Mouse (Mus musculus) CH12.LX (cell line): ENCODE data around the gene Fam169b. TPM values are rescaled to one million over a fixed set of nuclear protein-coding genes. Genes with fewer than 3 reads are reported as not detected.
"Not testable (repeated sequence)": the region's sequence is repeated elsewhere in the genome, so short reads cannot be mapped to it uniquely, and the experiment has no call there.

ENCODE experiments used
- DNase-seq: peaks from one replicate; pipeline ENCODE4 v3.0.0-alpha.2; 2013; ENCODE audit errors: extremely low read depth
- H3K27ac ChIP-seq: 2 replicates; pipeline ENCODE4 v1.5.1; 2012; ENCODE audit warnings: low read depth, mild to moderate bottlenecking, control low read depth, moderate library complexity; ENCODE audit not compliant: insufficient read depth
- H3K27me3 ChIP-seq: replicated peaks from 2 replicates; pipeline ENCODE3; 2012; ENCODE audit warnings: inconsistent platforms
- H3K36me3 ChIP-seq, 2 experiments: replicated peaks in 1 of 2; 2 replicates each; pipeline versions ENCODE3 to v1.6.1; 2012; ENCODE audit warnings: inconsistent platforms in 1 of 2, low read length in 1 of 2, mild to moderate bottlenecking in 1 of 2, mixed read lengths in 1 of 2, moderate library complexity in 1 of 2; ENCODE audit not compliant: control insufficient read depth in 1 of 2, insufficient read depth in 1 of 2
- H3K4me1 ChIP-seq, 2 experiments: 2 replicates each; pipeline ENCODE4 v1.6.1; 2012; ENCODE audit warnings: inconsistent platforms in 1 of 2, moderate library complexity in 1 of 2; ENCODE audit not compliant: insufficient read depth in 2 of 2, control insufficient read depth in 1 of 2
- H3K4me2 ChIP-seq: 2 replicates; pipeline ENCODE4 v1.6.1; 2012; ENCODE audit warnings: low read depth, mild to moderate bottlenecking, control low read depth; ENCODE audit not compliant: poor library complexity, insufficient read depth, severe bottlenecking
- H3K4me3 ChIP-seq, 3 experiments: fragments of 150-350 bp in 1 of 3; sonication (generic) in 1 of 3; replicated peaks in 1 of 3; 2 replicates each; pipeline versions ENCODE3 to v1.5.1; 2011 to 2012; ENCODE audit warnings: low read depth in 2 of 3, low read length in 2 of 3, mild to moderate bottlenecking in 2 of 3, moderate library complexity in 2 of 3, control low read depth in 1 of 3, improper control_type of control experiment in 1 of 3, inconsistent platforms in 1 of 3, mixed read lengths in 1 of 3; ENCODE audit not compliant: poor library complexity in 1 of 3
- H3K79me2 ChIP-seq: replicated peaks from 2 replicates; pipeline ENCODE4 v1.6.1; 2012; ENCODE audit warnings: mild to moderate bottlenecking, moderate library complexity; ENCODE audit not compliant: control insufficient read depth, poor library complexity, insufficient read depth, severe bottlenecking; ENCODE audit errors: extremely low read depth
- H3K9ac ChIP-seq: 2 replicates; pipeline ENCODE4 v1.6.1; 2012; ENCODE audit warnings: low read depth, mild to moderate bottlenecking, control low read depth, moderate library complexity; ENCODE audit not compliant: insufficient read depth
- H3K9me3 ChIP-seq: replicated peaks from 2 replicates; pipeline ENCODE3; 2012; ENCODE audit warnings: low read length, inconsistent platforms, mixed read lengths
- BHLHE40 ChIP-seq: IDR thresholded peaks from 2 replicates; pipeline ENCODE4 v1.6.1; 2011; ENCODE audit warnings: mild to moderate bottlenecking, low read depth, low read length, improper control_type of control experiment
- CHD1 ChIP-seq: IDR thresholded peaks from 2 replicates; pipeline ENCODE4 v1.6.1; 2012; ENCODE audit warnings: low read depth, low read length, improper control_type of control experiment, inconsistent platforms
- ELF1 ChIP-seq: IDR thresholded peaks from 2 replicates; pipeline ENCODE4 v1.6.1; 2014; ENCODE audit warnings: low read depth, mild to moderate bottlenecking, inconsistent platforms, low read length, improper control_type of control experiment
- ETS1 ChIP-seq: conservative IDR thresholded peaks from 2 replicates; pipeline ENCODE4 v1.6.1; 2012; ENCODE audit warnings: low read depth, mild to moderate bottlenecking, inconsistent platforms, low read length, improper control_type of control experiment, moderate library complexity
- JUN ChIP-seq: IDR thresholded peaks from 2 replicates; pipeline ENCODE4 v1.6.1; 2011; ENCODE audit warnings: low read depth, mild to moderate bottlenecking, low read length, improper control_type of control experiment, moderate library complexity; ENCODE audit not compliant: insufficient read depth
- MEF2A ChIP-seq: IDR thresholded peaks from 2 replicates; pipeline ENCODE4 v1.6.1; 2014; ENCODE audit warnings: low read depth, mild to moderate bottlenecking, inconsistent platforms, low read length, improper control_type of control experiment, borderline replicate concordance
- MXI1 ChIP-seq: IDR thresholded peaks from 2 replicates; pipeline ENCODE4 v1.6.1; 2011; ENCODE audit warnings: mild to moderate bottlenecking, low read depth, low read length, improper control_type of control experiment
- NRF1 ChIP-seq: IDR thresholded peaks from 2 replicates; pipeline ENCODE4 v1.6.1; 2014; ENCODE audit warnings: low read depth, mild to moderate bottlenecking, inconsistent platforms, low read length, improper control_type of control experiment, moderate library complexity
- RCOR1 ChIP-seq: conservative IDR thresholded peaks from 2 replicates; pipeline ENCODE4 v1.6.1; 2012; ENCODE audit warnings: low read depth, mild to moderate bottlenecking, inconsistent platforms, low read length, improper control_type of control experiment
- SIN3A ChIP-seq: IDR thresholded peaks from 2 replicates; pipeline ENCODE4 v1.6.1; 2012; ENCODE audit warnings: low read length, improper control_type of control experiment, inconsistent platforms
- TBP ChIP-seq: conservative IDR thresholded peaks from 2 replicates; pipeline ENCODE4 v1.6.1; 2011; ENCODE audit warnings: low read depth, low read length, improper control_type of control experiment
- TCF12 ChIP-seq: IDR thresholded peaks from 2 replicates; pipeline ENCODE4 v1.6.1; 2014; ENCODE audit warnings: low read depth, mild to moderate bottlenecking, inconsistent platforms, low read length, improper control_type of control experiment
- ZC3H11A ChIP-seq: IDR thresholded peaks from 2 replicates; pipeline ENCODE4 v1.6.1; 2012; ENCODE audit warnings: low read depth, mild to moderate bottlenecking, inconsistent platforms, low read length, improper control_type of control experiment
- ZMIZ1 ChIP-seq: IDR thresholded peaks from 2 replicates; pipeline ENCODE4 v1.6.1; 2012; ENCODE audit warnings: low read depth, mild to moderate bottlenecking, inconsistent platforms, low read length, improper control_type of control experiment
- dilution Hi-C: fragments of 300-500 bp; cut with MboI; formaldehyde crosslinking; loops from 2 replicates; pipeline ENCODE4 v1.14.3; 2020; ENCODE audit warnings: low sequenced_read_pairs; ENCODE audit not compliant: extremely low pct_unique_long_range_greater_than_20kb, extremely low pct_ligation_motif_present
- in situ Hi-C: fragments of 300-500 bp; cut with MboI; formaldehyde crosslinking; loops from 3 replicates; pipeline ENCODE4 v1.14.3; 2019; ENCODE audit warnings: low sequenced_read_pairs, low pct_ligation_motif_present, low pct_unique_long_range_greater_than_20kb, mixed read lengths
- polyA plus RNA-seq: library from polyadenylated mRNA; unstranded; fragments of >175 nt; gene quantifications from 2 replicates; pipeline ENCODE4 v1.2.1, GENCODE M21; 2012; ENCODE audit warnings: low read depth; ENCODE audit not compliant: insufficient read length
- total RNA-seq, 2 experiments: library from RNA; depleted of rRNA; stranded (reverse); fragments of 300-350 nt in 1 of 2; fragments of >200 nt in 1 of 2; gene quantifications; 2 replicates each; pipeline ENCODE4 v1.2.3; 2012 to 2014

Gene Fam169b
- total and polyA plus RNA-seq, 3 experiments, result 15.9 to 17.0 (median 16.2) TPM

- peaks cover 14 to 45% of the 10 kb centered on the region in 2 experiments for H3K36me3 ChIP-seq
- H3K27me3 ChIP-seq, result no peaks in the 10 kb centered on the region
- peak overlapping the region; percentile 80 for H3K4me2 ChIP-seq
- peaks cover 63% of the 10 kb centered on the region for H3K79me2 ChIP-seq
- H3K4me1 ChIP-seq, result peaks cover 30 to 83% of the 10 kb centered on the region in 2 experiments
- dilution Hi-C loops, result no loop called here
- peak overlapping the region; percentile 98 for H3K27ac ChIP-seq
- in situ Hi-C loops, result no loop called here
- H3K9me3 ChIP-seq, result peaks cover 1% of the 10 kb centered on the region
- peak overlapping the region; percentile 59 for H3K9ac ChIP-seq
- TF ChIP-seq ZMIZ1 (0 out of 2 replicates have a peak, but pooled peaks have one; percentile 2), RCOR1 (peak; percentile 57; the same call in 1 of the 2 replicates), ZC3H11A (no peak), BHLHE40 (peak; percentile 60), ETS1 (peak; percentile 55), JUN (no peak), TBP (no peak), CHD1 (peak; percentile 79), MXI1 (peak; percentile 33; the same call in 1 of the 2 replicates), SIN3A (0 out of 2 replicates have a peak, but pooled peaks have one; percentile 4)
- H3K4me3 ChIP-seq, result no peak overlapping the region
- peak; percentile 60 for DNase-seq
These were observed 13.9 kb downstream of the Fam169b start for GRCm38 (mm10) chr7:68287582-68287981.

GRCm38 (mm10) chr7:68288000-68288399 is 14.4 kb downstream of the Fam169b start:
- H3K4me1 ChIP-seq, result peaks cover 30 to 82% of the 10 kb centered on the region in 2 experiments
- peak; percentile 58 for DNase-seq
- TF ChIP-seq ETS1 (peak; percentile 6; the same call in 1 of the 2 replicates), MEF2A (0 out of 2 replicates have a peak, but pooled peaks have one; percentile 11), ELF1 (peak; percentile 38; the same call in 1 of the 2 replicates), TCF12 (peak; percentile 75), NRF1 (0 out of 2 replicates have a peak, but pooled peaks have one; percentile 20), BHLHE40 (0 out of 2 replicates have a peak, but pooled peaks have one; percentile 37)
- peak overlapping the region; percentile 92 for H3K4me2 ChIP-seq
- H3K9ac ChIP-seq, result peak overlapping the region; percentile 77
- in situ Hi-C loops, H3K4me3 ChIP-seq, H3K9me3 ChIP-seq, H3K27me3 ChIP-seq, dilution Hi-C loops: not testable (repeated sequence)
- H3K27ac ChIP-seq, result peak overlapping the region; percentile 92
- peaks cover 64% of the 10 kb centered on the region for H3K79me2 ChIP-seq
- H3K36me3 ChIP-seq, result peaks cover 17 to 49% of the 10 kb centered on the region in 2 experiments
